Mouse (Mus musculus) myocyte (in vitro differentiated cells): ENCODE data around the gene Mycbp. TPM values are rescaled to one million over a fixed set of nuclear protein-coding genes. Genes with fewer than 3 reads are reported as not detected.

Experiments
- H3K27me3 ChIP-seq: one replicate; pipeline ENCODE4 v1.6.1; 2011; ENCODE audit not compliant: control insufficient read depth, insufficient read depth, insufficient read length
- H3K36me3 ChIP-seq: one replicate; pipeline ENCODE4 v1.6.1; 2011; ENCODE audit not compliant: control insufficient read depth, insufficient read depth
- H3K4me2 ChIP-seq: one replicate; pipeline ENCODE4 v1.6.1; 2011; ENCODE audit warnings: low read depth, control low read depth
- H3K4me3 ChIP-seq: one replicate; pipeline ENCODE4 v1.5.1; 2011; ENCODE audit warnings: mild to moderate bottlenecking, control low read depth, moderate library complexity
- H3K79me2 ChIP-seq: one replicate; pipeline ENCODE4 v1.6.1; 2011; ENCODE audit not compliant: control insufficient read depth, insufficient read depth
- H3ac ChIP-seq: one replicate; pipeline ENCODE4 v1.6.1; 2011; ENCODE audit not compliant: control insufficient read depth, insufficient read length
- CEBPB ChIP-seq: IDR thresholded peaks from 2 replicates; pipeline ENCODE4 v1.6.1; 2011; ENCODE audit warnings: mild to moderate bottlenecking, moderate library complexity; ENCODE audit not compliant: poor library complexity, insufficient read depth, severe bottlenecking
- E2F4 ChIP-seq: IDR thresholded peaks from one replicate; pipeline ENCODE4 v1.6.1; 2011; ENCODE audit warnings: mild to moderate bottlenecking, control low read depth, moderate library complexity; ENCODE audit not compliant: insufficient read depth
- MAX ChIP-seq: IDR thresholded peaks from one replicate; pipeline ENCODE4 v1.6.1; 2011; ENCODE audit warnings: low read depth, mild to moderate bottlenecking, control low read depth
- MYOD1 ChIP-seq, 3 experiments: IDR thresholded peaks; one replicate each; pipeline ENCODE4 v1.6.1; 2011; ENCODE audit warnings: control low read depth in 2 of 3, low read depth in 2 of 3, mild to moderate bottlenecking in 2 of 3, moderate library complexity in 1 of 3; ENCODE audit not compliant: insufficient read length in 2 of 3, control insufficient read depth in 1 of 3
- MYOG ChIP-seq, 3 experiments: IDR thresholded peaks; one replicate each; pipeline ENCODE4 v1.6.1; 2011; ENCODE audit warnings: control low read depth in 2 of 3, low read depth in 2 of 3, mild to moderate bottlenecking in 2 of 3; ENCODE audit not compliant: insufficient read length in 2 of 3, control insufficient read depth in 1 of 3, insufficient read depth in 1 of 3
- POLR2A ChIP-seq: IDR thresholded peaks from one replicate; pipeline ENCODE4 v1.6.1; 2011; ENCODE audit warnings: low read depth, mild to moderate bottlenecking, control low read depth, moderate library complexity; ENCODE audit not compliant: insufficient read length
- POLR2AphosphoS2 ChIP-seq: IDR thresholded peaks from one replicate; pipeline ENCODE4 v1.6.1; 2011; ENCODE audit warnings: low read depth, control low read depth; ENCODE audit not compliant: insufficient read length
- REST ChIP-seq: IDR thresholded peaks from one replicate; pipeline ENCODE4 v1.6.1; 2011; ENCODE audit warnings: mild to moderate bottlenecking, control low read depth, moderate library complexity; ENCODE audit not compliant: insufficient read depth, insufficient read length
- SRF ChIP-seq: IDR thresholded peaks from one replicate; pipeline ENCODE4 v1.6.1; 2011; ENCODE audit warnings: low read depth; ENCODE audit not compliant: control insufficient read depth, insufficient read length
- TCF12 ChIP-seq: IDR thresholded peaks from one replicate; pipeline ENCODE4 v1.6.1; 2011; ENCODE audit warnings: mild to moderate bottlenecking, control low read depth; ENCODE audit not compliant: poor library complexity, insufficient read depth, severe bottlenecking
- TCF3 ChIP-seq: IDR thresholded peaks from one replicate; pipeline ENCODE4 v1.6.1; 2011; ENCODE audit warnings: low read depth, control low read depth; ENCODE audit not compliant: insufficient read length
- USF1 ChIP-seq: IDR thresholded peaks from one replicate; pipeline ENCODE4 v1.6.1; 2011; ENCODE audit warnings: low read depth, mild to moderate bottlenecking, control low read depth, moderate library complexity
- polyA plus RNA-seq: library from polyadenylated mRNA; unstranded; fragments of >200 nt; fragmentation: generic; extraction: Trizol; gene quantifications from one replicate; pipeline ENCODE4 v1.2.1, GENCODE M21; 2012; ENCODE audit warnings: missing spikeins

Mycbp gene
- polyA plus RNA-seq, 1 experiment, result 33.1 TPM

GRCm38 (mm10) chr4:123948901-123949300, 44.3 kb downstream of the Mycbp start:
- Histone ChIP-seq H3K79me2 (no peaks in the 10 kb centered on the region), H3K36me3 (no peaks in the 10 kb centered on the region), H3K27me3 (peaks cover 36% of the 10 kb centered on the region), H3ac (no peak overlapping the region), H3K4me3 (no peak overlapping the region), H3K4me2 (no peak overlapping the region)
- no peak for TF ChIP-seq TCF12
- no peak for TF ChIP-seq CEBPB
- TF ChIP-seq MYOD1 (IDR thresholded peaks at IDR 0.05; ENCODE audit: control insufficient read depth in 1 of 3, insufficient read length in 2 of 3, low read depth in 2 of 3), result no peak
- TF ChIP-seq MAX, result no peak
- no peak for TF ChIP-seq REST
- TF ChIP-seq MYOG (IDR thresholded peaks at IDR 0.05; ENCODE audit: control insufficient read depth in 1 of 3, insufficient read depth in 1 of 3, insufficient read length in 2 of 3, low read depth in 2 of 3), result no peak
- no peak for TF ChIP-seq E2F4
- no peak for TF ChIP-seq TCF3
- no peak for TF ChIP-seq SRF
- no peak for TF ChIP-seq USF1
- TF ChIP-seq POLR2AphosphoS2, result no peak
- TF ChIP-seq POLR2A, result no peak

GRCm38 (mm10) chr4:123949649-123950048, 45.0 kb downstream of the Mycbp start:
- no peak for TF ChIP-seq POLR2AphosphoS2
- no peak for TF ChIP-seq E2F4
- no peak for TF ChIP-seq MAX
- no peak for TF ChIP-seq TCF12
- no peak for TF ChIP-seq MYOD1 (IDR thresholded peaks at IDR 0.05; ENCODE audit: control insufficient read depth in 1 of 3, insufficient read length in 2 of 3, low read depth in 2 of 3)
- TF ChIP-seq USF1, result no peak
- TF ChIP-seq POLR2A, result no peak
- no peaks in the 10 kb centered on the region for H3K79me2 ChIP-seq
- H3K4me2 ChIP-seq, result no peak overlapping the region
- H3K36me3 ChIP-seq, result no peaks in the 10 kb centered on the region
- H3K4me3 ChIP-seq, result no peak overlapping the region
- H3ac ChIP-seq, result no peak overlapping the region
- H3K27me3 ChIP-seq, result peaks cover 34% of the 10 kb centered on the region

- Histone ChIP-seq H3K36me3 (no peaks in the 10 kb centered on the region), H3K4me3 (no peak overlapping the region), H3ac (no peak overlapping the region), H3K79me2 (no peaks in the 10 kb centered on the region), H3K4me2 (peak overlapping the region; percentile 50), H3K27me3 (peaks cover 32% of the 10 kb centered on the region)
- no peak for TF ChIP-seq E2F4
- TF ChIP-seq CEBPB, result no peak
- TF ChIP-seq POLR2AphosphoS2, result no peak
- no peak for TF ChIP-seq MYOG (IDR thresholded peaks at IDR 0.05; ENCODE audit: control insufficient read depth in 1 of 3, insufficient read depth in 1 of 3, insufficient read length in 2 of 3, low read depth in 2 of 3)
- TF ChIP-seq SRF, result no peak
- TF ChIP-seq REST, result no peak
- no peak for TF ChIP-seq USF1
- TF ChIP-seq MAX, result no peak
- no peak for TF ChIP-seq TCF12
- no peak for TF ChIP-seq POLR2A
Measured at GRCm38 (mm10) chr4:123952059-123952458, 47.4 kb downstream of the Mycbp start.

GRCm38 (mm10) chr4:123956703-123957491, 52.3 kb downstream of the Mycbp start:
- TF ChIP-seq POLR2A, result no peak
- no peak for TF ChIP-seq TCF3
- TF ChIP-seq MYOG (IDR thresholded peaks at IDR 0.05; ENCODE audit: control insufficient read depth in 1 of 3, insufficient read depth in 1 of 3, insufficient read length in 2 of 3, low read depth in 2 of 3), result no peak
- TF ChIP-seq REST, result no peak
- no peak for TF ChIP-seq E2F4
- TF ChIP-seq USF1, result no peak
- no peak for TF ChIP-seq MYOD1 (IDR thresholded peaks at IDR 0.05; ENCODE audit: control insufficient read depth in 1 of 3, insufficient read length in 2 of 3, low read depth in 2 of 3)
- TF ChIP-seq POLR2AphosphoS2, result no peak
- no peak for TF ChIP-seq SRF
- no peak for TF ChIP-seq TCF12
- no peak for TF ChIP-seq MAX
- TF ChIP-seq CEBPB, result no peak
- no peaks in the 10 kb centered on the region for H3K79me2 ChIP-seq
- H3ac ChIP-seq, result no peak overlapping the region
- peaks cover 27% of the 10 kb centered on the region for H3K27me3 ChIP-seq
- H3K4me3 ChIP-seq, result no peak overlapping the region
- H3K36me3 ChIP-seq, result no peaks in the 10 kb centered on the region
- H3K4me2 ChIP-seq, result no peak overlapping the region

GRCm38 (mm10) chr4:123957492-123957808, 52.8 kb downstream of the Mycbp start:
- Histone ChIP-seq H3K36me3 (no peaks in the 10 kb centered on the region), H3K4me2 (no peak overlapping the region), H3K79me2 (no peaks in the 10 kb centered on the region), H3K27me3 (peaks cover 31% of the 10 kb centered on the region), H3ac (no peak overlapping the region), H3K4me3 (no peak overlapping the region)
- no peak for TF ChIP-seq SRF
- no peak for TF ChIP-seq REST
- TF ChIP-seq POLR2AphosphoS2, result no peak
- no peak for TF ChIP-seq TCF12
- no peak for TF ChIP-seq TCF3
- TF ChIP-seq USF1, result no peak
- no peak for TF ChIP-seq POLR2A
- no peak for TF ChIP-seq MYOG (IDR thresholded peaks at IDR 0.05; ENCODE audit: control insufficient read depth in 1 of 3, insufficient read depth in 1 of 3, insufficient read length in 2 of 3, low read depth in 2 of 3)
- no peak for TF ChIP-seq E2F4
- TF ChIP-seq MYOD1 (IDR thresholded peaks at IDR 0.05; ENCODE audit: control insufficient read depth in 1 of 3, insufficient read length in 2 of 3, low read depth in 2 of 3), result no peak
- no peak for TF ChIP-seq MAX
- TF ChIP-seq CEBPB, result no peak
